Mouse (Mus musculus) myocyte (in vitro differentiated cells): ENCODE results near the gene Slc25a42.

Experiments
- E2F4 ChIP-seq: IDR thresholded peaks from one replicate; pipeline ENCODE4 v1.6.1; 2011; ENCODE audit warnings: mild to moderate bottlenecking, control low read depth, moderate library complexity; ENCODE audit not compliant: insufficient read depth
- MAX ChIP-seq: IDR thresholded peaks from one replicate; pipeline ENCODE4 v1.6.1; 2011; ENCODE audit warnings: low read depth, mild to moderate bottlenecking, control low read depth
- MYOD1 ChIP-seq, 3 experiments: IDR thresholded peaks; one replicate each; pipeline ENCODE4 v1.6.1; 2011; ENCODE audit warnings: control low read depth in 2 of 3, low read depth in 2 of 3, mild to moderate bottlenecking in 2 of 3, moderate library complexity in 1 of 3; ENCODE audit not compliant: insufficient read length in 2 of 3, control insufficient read depth in 1 of 3
- MYOG ChIP-seq, 3 experiments: IDR thresholded peaks; one replicate each; pipeline ENCODE4 v1.6.1; 2011; ENCODE audit warnings: control low read depth in 2 of 3, low read depth in 2 of 3, mild to moderate bottlenecking in 2 of 3; ENCODE audit not compliant: insufficient read length in 2 of 3, control insufficient read depth in 1 of 3, insufficient read depth in 1 of 3
- POLR2A ChIP-seq: IDR thresholded peaks from one replicate; pipeline ENCODE4 v1.6.1; 2011; ENCODE audit warnings: low read depth, mild to moderate bottlenecking, control low read depth, moderate library complexity; ENCODE audit not compliant: insufficient read length
- POLR2AphosphoS2 ChIP-seq: IDR thresholded peaks from one replicate; pipeline ENCODE4 v1.6.1; 2011; ENCODE audit warnings: low read depth, control low read depth; ENCODE audit not compliant: insufficient read length
- REST ChIP-seq: IDR thresholded peaks from one replicate; pipeline ENCODE4 v1.6.1; 2011; ENCODE audit warnings: mild to moderate bottlenecking, control low read depth, moderate library complexity; ENCODE audit not compliant: insufficient read depth, insufficient read length
- SRF ChIP-seq: IDR thresholded peaks from one replicate; pipeline ENCODE4 v1.6.1; 2011; ENCODE audit warnings: low read depth; ENCODE audit not compliant: control insufficient read depth, insufficient read length
- TCF12 ChIP-seq: IDR thresholded peaks from one replicate; pipeline ENCODE4 v1.6.1; 2011; ENCODE audit warnings: mild to moderate bottlenecking, control low read depth; ENCODE audit not compliant: poor library complexity, insufficient read depth, severe bottlenecking

DNA sequence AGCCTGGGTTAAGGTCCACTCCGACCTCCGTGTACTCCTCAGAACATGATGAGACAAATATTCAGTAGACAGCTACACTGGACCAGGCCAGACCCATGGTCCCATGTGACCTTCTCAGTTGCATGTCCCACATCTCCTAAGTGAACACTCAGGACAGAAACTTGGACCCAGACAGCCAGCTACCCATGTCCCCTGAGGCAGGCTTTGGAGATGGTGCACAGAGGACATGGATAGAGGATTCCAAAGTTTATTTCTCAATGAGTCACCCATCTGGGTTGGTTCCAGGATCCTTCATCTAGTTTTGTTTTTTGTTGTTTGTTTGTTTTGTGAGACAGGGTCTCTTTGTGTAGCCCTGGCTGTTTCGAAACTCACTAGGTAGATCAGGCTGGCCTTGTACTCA, 8.8 kb upstream of the Slc25a42 start:
- no peak for TF ChIP-seq MAX
- TF ChIP-seq POLR2A = no peak
- peak; percentile 0 for TF ChIP-seq POLR2AphosphoS2
- TF ChIP-seq TCF12 = no peak
- no peak for TF ChIP-seq MYOG (IDR thresholded peaks at IDR 0.05; ENCODE audit: control insufficient read depth in 1 of 3, insufficient read depth in 1 of 3, insufficient read length in 2 of 3, low read depth in 2 of 3)
- no peak for TF ChIP-seq REST
- no peak for TF ChIP-seq E2F4
- no peak for TF ChIP-seq MYOD1 (IDR thresholded peaks at IDR 0.05; ENCODE audit: control insufficient read depth in 1 of 3, insufficient read length in 2 of 3, low read depth in 2 of 3)
- no peak for TF ChIP-seq SRF
